Mouse (Mus musculus) thymus, adult 18-20 months (tissue): ENCODE data around the gene Rybp.
A peak's percentile ranks its signal among the peaks of the same experiment; 100 is the strongest.

Experiments
- DNase-seq, 2 experiments: peaks; one replicate each; pipeline ENCODE4 v3.0.0; 2022; ENCODE audit warnings: mixed read lengths in 2 of 2

The Rybp gene

GRCm38 (mm10) chr6:100287334-100288015 is at the start of gene Rybp:
TSS of gene Rybp (minus strand) at chr6:100287485.
- peak; percentile 86 for DNase-seq

DNA sequence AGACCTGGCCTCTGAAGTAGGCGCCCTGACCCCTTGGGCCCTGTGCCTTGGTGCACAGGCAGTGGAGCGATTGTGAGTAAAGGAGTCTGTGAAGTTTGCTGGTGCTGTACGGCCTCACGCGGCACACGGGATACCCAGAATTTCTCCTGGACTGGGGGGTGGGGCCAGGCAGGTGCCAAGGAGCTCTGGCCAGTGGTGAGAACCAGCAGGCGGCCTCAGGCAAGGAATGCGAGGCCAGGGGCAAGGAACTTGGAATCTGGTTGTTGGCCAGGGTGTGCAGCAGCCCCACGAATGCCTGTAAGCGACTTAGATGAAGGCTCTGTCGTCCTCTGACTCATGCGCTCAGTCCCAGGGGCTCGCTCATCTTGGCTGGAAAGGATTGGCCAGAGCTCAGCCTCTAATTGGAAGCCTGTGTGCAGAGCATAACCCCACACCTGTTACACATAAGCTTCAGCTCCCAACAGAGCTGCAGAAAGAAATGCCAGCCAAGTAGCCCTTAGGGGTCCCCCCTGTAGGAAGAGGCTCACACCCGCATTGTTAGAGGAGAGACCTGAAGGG is 49.4 kb upstream of the Rybp start:
- DNase-seq: no peak

DNA sequence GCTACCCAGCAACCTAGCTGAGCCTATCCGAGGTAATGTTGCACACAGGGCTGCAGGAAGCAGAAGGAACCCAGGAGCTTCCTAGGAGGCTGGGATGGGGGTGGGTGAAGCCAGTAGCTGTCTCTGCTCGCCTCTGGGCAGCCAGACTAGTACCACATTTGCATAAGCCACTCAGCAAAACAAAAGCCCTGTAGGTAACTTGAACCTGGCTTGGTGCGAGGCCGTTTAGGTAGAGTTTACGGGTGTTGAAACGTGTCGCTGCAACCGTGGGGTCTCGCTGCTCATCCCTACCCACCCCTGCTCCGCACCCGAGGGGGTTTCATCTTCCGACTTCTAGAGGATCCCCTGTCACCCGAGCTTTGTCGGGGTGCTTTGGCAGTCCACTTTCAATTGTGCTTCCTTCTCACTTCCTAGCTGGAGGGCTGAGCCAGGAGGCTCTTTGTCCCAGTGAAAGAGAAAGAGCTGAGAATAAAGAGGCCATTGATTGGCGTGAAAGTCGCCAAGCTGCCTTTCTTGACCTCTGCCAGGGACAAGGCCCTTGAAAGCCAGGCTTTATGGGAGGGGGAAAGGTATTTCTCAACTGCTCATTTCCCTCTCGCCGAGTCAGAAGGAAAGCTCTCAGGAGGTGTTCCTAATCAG is 48.3 kb upstream of the Rybp start:
- DNase-seq: no peak

DNA sequence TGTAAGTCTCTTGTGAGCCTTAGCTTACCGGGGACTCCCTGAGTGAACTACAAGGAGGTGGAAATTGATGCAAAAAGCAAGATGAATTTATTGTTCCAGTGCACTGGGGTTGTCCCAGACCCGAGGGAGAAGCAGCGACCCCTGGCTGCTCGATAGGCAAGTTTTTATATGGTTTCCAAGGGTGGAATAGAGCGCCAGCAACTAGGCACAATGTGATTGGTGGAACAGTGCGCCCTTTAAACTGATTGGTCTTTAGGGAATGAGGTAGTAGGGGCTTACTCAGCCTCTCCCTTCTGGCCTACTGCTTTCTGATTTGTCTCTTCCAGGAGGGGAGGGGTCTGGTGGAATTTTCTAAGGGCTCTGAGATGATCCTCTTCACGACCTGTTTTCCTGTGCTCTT is 46.5 kb upstream of the Rybp start:
- no peak for DNase-seq

GRCm38 (mm10) chr6:100332479-100332878 is 45.2 kb upstream of the Rybp start:
- DNase-seq: no peak

GRCm38 (mm10) chr6:100331582-100331981 is 44.3 kb upstream of the Rybp start:
- no peak for DNase-seq

- no peak for DNase-seq
These were observed 43.8 kb upstream of the Rybp start for GRCm38 (mm10) chr6:100331055-100331454.

DNA sequence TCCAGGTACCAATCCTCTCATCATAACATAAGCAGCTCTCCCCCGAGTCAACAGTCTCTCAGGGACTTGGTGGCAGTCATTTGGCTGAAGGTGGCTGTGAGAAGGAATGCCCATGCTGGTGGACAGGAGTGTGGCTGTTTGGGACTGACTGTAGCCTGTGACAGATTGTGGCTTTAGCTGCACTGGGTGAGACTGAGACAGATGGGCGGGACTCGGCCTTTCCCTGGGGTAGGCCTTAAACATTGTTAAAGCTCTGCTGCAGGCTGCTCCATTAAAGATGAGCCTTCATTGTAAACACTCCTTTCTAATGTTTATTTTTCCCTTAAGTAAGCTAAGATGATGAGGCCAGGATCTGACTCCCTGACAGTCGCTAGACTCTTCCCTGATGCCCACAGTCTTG is 42.3 kb upstream of the Rybp start:
- DNase-seq: no peak

- peak in 1 of 2 experiments; percentile 6 for DNase-seq
These were observed 39.8 kb upstream of the Rybp start for GRCm38 (mm10) chr6:100327050-100327449.

DNA sequence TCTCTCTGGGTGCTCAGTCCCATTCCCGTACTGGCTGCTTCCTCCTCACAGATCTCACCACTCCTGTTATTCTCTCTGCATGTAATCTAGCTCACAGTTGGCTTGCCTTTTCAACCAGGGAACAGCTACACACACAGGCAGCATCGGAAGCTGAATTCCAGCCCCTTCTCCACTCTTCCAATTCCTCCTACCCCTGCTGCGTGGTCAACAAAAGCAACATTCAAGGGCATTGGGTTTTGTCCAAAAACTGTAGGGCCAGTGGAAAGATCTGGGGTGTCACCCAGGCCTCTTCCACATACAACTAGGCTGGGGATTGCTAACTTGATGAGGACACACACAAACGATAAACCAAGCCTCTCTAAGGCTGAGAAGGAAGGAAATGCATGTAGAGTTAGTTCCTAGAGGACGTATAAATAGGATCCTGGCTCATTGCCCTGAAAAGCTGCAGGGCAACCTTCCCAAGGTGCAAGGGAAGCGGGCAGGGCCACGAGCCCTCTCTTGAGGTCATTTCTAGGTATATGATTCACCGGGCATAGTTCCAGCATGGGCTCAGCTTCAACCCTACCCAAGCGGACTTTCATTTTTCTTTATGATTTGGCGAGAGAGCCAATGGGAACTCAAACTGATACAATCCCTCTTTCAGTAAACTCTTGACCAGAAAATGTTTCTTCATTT is 36.6 kb upstream of the Rybp start:
- DNase-seq: no peak

- DNase-seq: no peak
These were observed 35.3 kb upstream of the Rybp start for GRCm38 (mm10) chr6:100322561-100322960.

DNA sequence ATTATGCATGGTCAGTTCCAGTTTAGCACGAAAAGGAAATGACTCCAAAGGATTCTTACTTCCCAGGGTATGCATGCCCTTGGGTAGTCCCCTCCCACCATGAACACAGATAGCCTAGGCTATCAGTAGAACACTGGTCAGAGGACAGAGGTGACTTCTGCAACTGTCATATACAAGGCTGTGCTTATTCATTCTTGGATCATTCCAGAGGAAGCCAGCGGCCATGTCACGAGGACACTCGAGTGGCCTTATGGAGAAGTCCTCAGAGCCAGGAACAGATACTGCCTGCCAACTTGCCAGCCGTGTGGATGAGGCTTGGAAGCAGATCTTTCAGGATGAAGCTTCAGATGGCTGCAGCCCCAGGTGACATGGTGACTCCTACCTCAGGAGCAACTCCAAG is 34.9 kb upstream of the Rybp start:
- no peak for DNase-seq

- DNase-seq: no peak
These were observed 26.9 kb upstream of the Rybp start for GRCm38 (mm10) chr6:100314201-100314600.

DNA sequence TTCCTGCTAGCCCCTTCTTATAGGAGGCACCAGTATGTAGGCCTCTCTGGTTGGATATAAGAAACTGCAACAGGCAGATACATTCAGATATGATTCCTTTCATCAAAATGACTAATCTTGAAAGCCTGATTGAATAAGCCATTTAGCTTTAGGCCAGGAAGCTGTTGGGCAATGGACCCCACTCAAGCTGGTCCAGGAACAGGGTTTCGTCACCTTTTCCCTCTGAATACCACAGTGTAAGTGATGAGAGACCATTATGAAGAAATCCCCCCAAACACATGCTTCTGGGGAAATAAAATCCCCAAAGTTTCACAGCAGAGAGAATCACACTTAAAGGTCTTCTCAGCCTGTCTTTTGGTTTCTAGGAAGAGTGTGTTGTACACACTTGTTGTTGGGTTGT is 23.9 kb upstream of the Rybp start:
- DNase-seq: no peak

DNA sequence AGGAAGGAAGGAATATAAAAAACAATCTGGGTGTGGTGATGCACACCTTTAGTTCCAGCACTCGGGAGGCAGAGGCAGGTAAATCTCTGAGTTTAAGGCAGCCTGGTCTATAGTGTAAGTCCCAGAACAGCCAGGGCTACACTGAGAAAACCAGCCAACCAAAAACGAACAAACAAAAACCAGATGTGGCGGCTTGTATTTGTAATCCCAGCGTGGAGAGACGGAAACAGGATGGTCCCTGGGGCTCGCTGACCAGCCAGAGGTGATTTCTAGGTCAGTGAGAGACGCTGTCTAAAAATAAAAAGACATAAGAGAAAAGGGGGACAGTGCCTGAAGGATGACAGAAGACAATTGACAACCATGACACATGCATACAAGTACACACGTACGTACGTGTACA is 17.5 kb upstream of the Rybp start:
- no peak for DNase-seq

- no peak for DNase-seq
These were observed 14.3 kb upstream of the Rybp start for GRCm38 (mm10) chr6:100301410-100302108.

DNA sequence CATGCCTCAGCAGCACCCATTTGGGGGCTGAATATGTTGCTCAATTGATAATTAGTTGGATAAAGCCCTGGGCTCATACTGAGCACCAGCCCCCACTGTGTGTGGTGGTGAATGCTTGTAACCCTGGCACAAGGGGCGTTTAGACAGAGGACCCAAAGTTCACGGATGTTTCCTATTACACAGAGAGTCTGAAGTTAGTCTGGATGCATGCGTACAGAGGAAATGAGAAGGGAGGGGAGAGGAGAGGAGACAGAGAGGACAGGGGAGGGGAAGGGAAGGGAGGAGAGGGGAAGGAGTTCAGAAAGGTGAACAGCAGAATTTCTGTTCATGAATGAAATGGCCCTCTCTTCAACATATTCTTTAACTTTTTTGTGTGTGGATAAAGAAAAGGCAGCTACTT is 13.5 kb upstream of the Rybp start:
- DNase-seq: no peak

- DNase-seq: no peak
These were observed 11.7 kb upstream of the Rybp start for GRCm38 (mm10) chr6:100298945-100299344.

DNA sequence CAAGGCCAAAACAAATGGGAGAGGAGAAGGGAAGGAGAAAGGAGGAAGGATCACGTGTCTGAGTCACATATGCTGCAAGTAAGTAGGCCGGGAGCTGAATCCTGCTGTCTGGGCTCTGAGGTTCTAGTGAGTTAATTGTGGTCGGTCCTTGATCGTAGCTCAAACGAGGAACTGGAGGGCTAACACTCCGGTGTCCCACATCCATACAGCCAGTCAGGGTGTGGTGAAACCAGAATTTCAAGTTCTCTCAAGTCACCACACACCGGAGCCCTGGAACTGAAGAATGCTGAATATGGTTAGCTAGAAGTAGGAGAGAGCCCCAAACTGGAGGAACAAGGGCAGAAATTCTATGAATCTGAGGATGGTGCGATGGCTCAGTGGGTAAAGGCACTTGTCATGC is 10.3 kb upstream of the Rybp start:
- no peak for DNase-seq

GRCm38 (mm10) chr6:100292411-100292810 is 5.1 kb upstream of the Rybp start:
- DNase-seq: no peak

DNA sequence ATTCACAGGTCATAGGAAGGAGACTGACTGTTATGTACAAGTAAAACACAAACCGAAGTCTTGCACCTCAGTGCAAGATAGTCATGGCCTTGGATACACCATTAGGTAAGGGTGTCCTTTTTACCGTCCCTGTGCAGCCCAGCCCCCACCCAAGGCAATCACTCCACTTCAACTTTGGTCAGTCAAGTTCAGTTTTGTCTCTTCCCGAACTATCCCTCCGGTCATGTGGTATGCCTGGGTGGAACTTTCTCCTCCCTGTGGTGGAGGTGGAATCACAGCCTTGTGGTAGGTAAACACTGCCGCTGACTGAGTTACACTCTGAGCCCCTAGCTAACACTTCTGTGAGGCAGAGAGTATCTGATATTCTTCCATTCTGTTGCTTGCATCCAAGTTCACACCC is 1.8 kb upstream of the Rybp start:
- no peak for DNase-seq

DNA sequence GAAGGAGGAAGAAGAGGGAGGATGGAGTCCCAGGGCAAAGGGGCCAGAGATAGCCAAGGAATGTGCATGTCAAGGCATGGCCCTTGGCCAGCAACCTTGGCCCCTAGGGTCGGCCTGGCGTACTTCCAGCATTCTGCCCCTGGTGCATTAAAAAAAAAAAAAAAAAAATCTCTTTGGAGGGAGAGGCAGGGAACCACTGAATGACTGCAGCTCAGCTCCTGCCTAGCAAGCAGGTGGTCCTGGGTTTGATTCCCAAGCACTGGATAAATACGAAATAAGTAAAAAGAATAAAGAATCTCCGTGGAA is 1.4 kb upstream of the Rybp start:
- no peak for DNase-seq

- DNase-seq: peak; percentile 21 to 33
These were observed 888 bp upstream of the Rybp start for GRCm38 (mm10) chr6:100288016-100288729.
